Mouse (Mus musculus) kidney, postnatal 0 days (tissue): Measurements from ENCODE around the gene Kctd2. TPM values are rescaled to one million over a fixed set of nuclear protein-coding genes. Genes with fewer than 3 reads are reported as not detected.

Experiments used
- ATAC-seq: fragments of 200-750 bp; cut with Nextera tagmentation; replicated peaks from 2 replicates; pipeline ENCODE4 v1.8.0; 2017; ENCODE audit warnings: low read depth, moderate number of reproducible peaks, moderate TSS enrichment, moderate library complexity; ENCODE audit not compliant: low FRiP score
- DNase-seq: peaks from one replicate; pipeline ENCODE4 v3.0.0-alpha.2; 2016; ENCODE audit warnings: low spot score
- H3K27ac ChIP-seq: fragments of 300-500 bp; sonication (generic); 2 replicates; pipeline ENCODE4 v1.5.1; 2014; ENCODE audit warnings: mild to moderate bottlenecking
- H3K27me3 ChIP-seq: fragments of 300-500 bp; sonication (generic); 2 replicates; pipeline ENCODE4 v1.6.1; 2014; ENCODE audit warnings: low read length, mixed read lengths; ENCODE audit not compliant: insufficient read depth
- H3K36me3 ChIP-seq: fragments of 300-500 bp; sonication (generic); 2 replicates; pipeline ENCODE4 v1.6.1; 2014; ENCODE audit warnings: low read length, mixed read lengths; ENCODE audit not compliant: insufficient read depth
- H3K4me1 ChIP-seq: fragments of 300-500 bp; sonication (generic); replicated peaks from 2 replicates; pipeline ENCODE4 v1.6.1; 2014; ENCODE audit warnings: antibody characterized with exemption, low read length, mixed read lengths; ENCODE audit not compliant: insufficient read depth
- H3K4me2 ChIP-seq: fragments of 300-500 bp; sonication (generic); 2 replicates; pipeline ENCODE4 v1.6.1; 2014; ENCODE audit warnings: mild to moderate bottlenecking, low read length, moderate library complexity, mixed read lengths
- H3K4me3 ChIP-seq: fragments of 300-500 bp; sonication (generic); replicated peaks from 2 replicates; pipeline ENCODE4 v1.5.1; 2014; ENCODE audit warnings: low read depth, low read length
- H3K9ac ChIP-seq: fragments of 300-500 bp; sonication (generic); 2 replicates; pipeline ENCODE4 v1.6.1; 2014; ENCODE audit warnings: low read depth, low read length
- H3K9me3 ChIP-seq: fragments of 300-500 bp; sonication (generic); replicated peaks from 2 replicates; pipeline ENCODE4 v1.6.1; 2016; ENCODE audit warnings: low read length, inconsistent platforms, mixed read lengths
- CTCF ChIP-seq: IDR thresholded peaks from 2 replicates; pipeline ENCODE4 v1.5.1; 2016; ENCODE audit warnings: antibody characterized with exemption, low read depth, mild to moderate bottlenecking, moderate library complexity
- WGBS: fragments of 180-500 bp; shearing (Covaris S2); extraction: QIAGEN DNeasy Blood & Tissue Kit; methylation state at CpG from one replicate; pipeline ENCODE4 v1.1.7; 2014; 5-methylcytosine and 5-hydroxymethylcytosine counted together
- polyA plus RNA-seq: library from polyadenylated mRNA; unstranded; fragments of >200 nt; fragmentation: Nextera tagmentation; extraction: Ambion mirVana; gene quantifications from 2 replicates; pipeline ENCODE4 v1.2.1, GENCODE M21; 2015

Gene Kctd2
- polyA plus RNA-seq, 1 experiment from 2014 or later: 22.2 TPM

GRCm38 (mm10) chr11:115424666-115425065, 4.7 kb downstream of the Kctd2 start:
- ATAC-seq: no peak
- H3K4me3 ChIP-seq: no peak overlapping the region
- H3K9me3 ChIP-seq: no peaks in the 10 kb centered on the region
- H3K4me2 ChIP-seq: no peak overlapping the region
- H3K36me3 ChIP-seq: peaks cover 35% of the 10 kb centered on the region
- no peak overlapping the region for H3K27ac ChIP-seq
- 83% methylated on average over 7 of the region's 7 CpGs for WGBS
- H3K27me3 ChIP-seq: no peaks in the 10 kb centered on the region
- no peak for TF ChIP-seq CTCF
- DNase-seq: no peak
- H3K4me1 ChIP-seq: peaks cover 8% of the 10 kb centered on the region; the same call in 1 of the 2 replicates
- H3K9ac ChIP-seq: no peak overlapping the region

GRCm38 (mm10) chr11:115425671-115426070, 5.7 kb downstream of the Kctd2 start:
- Histone ChIP-seq H3K9me3 (no peaks in the 10 kb centered on the region), H3K4me1 (peaks cover 8% of the 10 kb centered on the region; the same call in 1 of the 2 replicates), H3K4me3 (no peak overlapping the region), H3K27ac (no peak overlapping the region), H3K4me2 (no peak overlapping the region), H3K27me3 (no peaks in the 10 kb centered on the region), H3K36me3 (peaks cover 45% of the 10 kb centered on the region), H3K9ac (no peak overlapping the region)
- DNase-seq: no peak
- TF ChIP-seq CTCF: no peak
- 81% methylated on average over 6 of the region's 6 CpGs for WGBS
- ATAC-seq: no peak

- peak; percentile 90 for TF ChIP-seq CTCF
- peak overlapping the region; percentile 54; the same call in 1 of the 2 replicates for H3K27ac ChIP-seq
- peaks cover 61% of the 10 kb centered on the region for H3K36me3 ChIP-seq
- DNase-seq: peak; percentile 91
- H3K4me2 ChIP-seq: no peak overlapping the region
- H3K9ac ChIP-seq: no peak overlapping the region
- ATAC-seq: peak; percentile 29; the same call in 1 of the 2 replicates
- 35% methylated on average over 20 of the region's 20 CpGs for WGBS
- no peaks in the 10 kb centered on the region for H3K4me1 ChIP-seq
- H3K27me3 ChIP-seq: no peaks in the 10 kb centered on the region
- H3K9me3 ChIP-seq: no peaks in the 10 kb centered on the region
- no peak overlapping the region for H3K4me3 ChIP-seq
Observed at GRCm38 (mm10) chr11:115427482-115428331, 7.8 kb downstream of the Kctd2 start.

DNA sequence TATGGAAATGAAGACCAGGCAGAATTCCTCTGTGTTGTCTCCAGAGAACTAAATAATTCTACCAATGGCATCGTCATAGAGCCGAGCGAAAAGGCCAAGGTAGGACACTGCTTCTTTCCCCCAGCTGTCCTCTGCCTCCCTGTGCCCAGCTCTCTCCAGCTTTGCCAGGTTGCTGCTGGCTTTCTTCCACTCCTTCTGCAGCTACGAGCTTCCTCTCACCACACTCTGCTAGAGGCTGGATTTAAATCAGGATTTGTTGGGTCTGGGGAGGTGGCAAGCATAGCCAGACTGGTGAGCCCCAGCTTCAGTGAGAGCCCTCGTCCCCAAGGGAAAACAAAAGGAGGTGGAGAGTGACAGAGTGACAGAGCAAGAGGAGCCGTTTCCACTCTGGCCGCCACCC, 9.4 kb downstream of the Kctd2 start:
- ATAC-seq: no peak
- H3K9ac ChIP-seq: no peak overlapping the region
- TF ChIP-seq CTCF: no peak
- no peak overlapping the region for H3K4me2 ChIP-seq
- H3K27me3 ChIP-seq: no peaks in the 10 kb centered on the region
- no peak for DNase-seq
- WGBS: 79% methylated on average over 7 of the region's 7 CpGs
- no peak overlapping the region for H3K4me3 ChIP-seq
- H3K9me3 ChIP-seq: no peaks in the 10 kb centered on the region
- no peaks in the 10 kb centered on the region for H3K4me1 ChIP-seq
- H3K36me3 ChIP-seq: peaks cover 58% of the 10 kb centered on the region
- H3K27ac ChIP-seq: no peak overlapping the region

DNA sequence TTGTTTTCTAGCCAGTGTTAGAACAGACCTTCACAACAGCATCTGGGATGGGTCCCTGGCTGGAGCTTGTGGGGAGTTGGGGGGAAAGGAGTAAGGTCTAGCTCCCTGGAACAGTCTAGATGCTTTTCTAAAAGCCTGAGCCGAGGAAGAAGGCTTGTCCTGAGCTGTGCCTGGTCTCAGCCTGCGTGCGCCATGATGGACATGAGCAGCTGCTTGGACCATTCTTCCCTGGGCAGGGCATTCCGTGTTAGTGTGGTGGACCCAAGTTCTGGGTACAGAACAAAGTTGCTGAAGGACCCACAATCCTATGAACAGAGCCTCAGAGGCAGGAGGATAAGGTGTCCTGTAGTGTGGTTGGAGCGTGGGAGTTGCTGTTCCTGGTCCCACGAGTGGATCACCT, 10.6 kb downstream of the Kctd2 start:
- WGBS: 91% methylated on average over 6 of the region's 6 CpGs
- Histone ChIP-seq H3K36me3 (peaks cover 46% of the 10 kb centered on the region), H3K9me3 (no peaks in the 10 kb centered on the region), H3K4me1 (no peaks in the 10 kb centered on the region; the same call in 1 of the 2 replicates), H3K27me3 (no peaks in the 10 kb centered on the region), H3K27ac (no peak overlapping the region), H3K9ac (no peak overlapping the region), H3K4me3 (no peak overlapping the region), H3K4me2 (no peak overlapping the region)
- DNase-seq (no peak), ATAC-seq (no peak)
- TF ChIP-seq CTCF: no peak

DNA sequence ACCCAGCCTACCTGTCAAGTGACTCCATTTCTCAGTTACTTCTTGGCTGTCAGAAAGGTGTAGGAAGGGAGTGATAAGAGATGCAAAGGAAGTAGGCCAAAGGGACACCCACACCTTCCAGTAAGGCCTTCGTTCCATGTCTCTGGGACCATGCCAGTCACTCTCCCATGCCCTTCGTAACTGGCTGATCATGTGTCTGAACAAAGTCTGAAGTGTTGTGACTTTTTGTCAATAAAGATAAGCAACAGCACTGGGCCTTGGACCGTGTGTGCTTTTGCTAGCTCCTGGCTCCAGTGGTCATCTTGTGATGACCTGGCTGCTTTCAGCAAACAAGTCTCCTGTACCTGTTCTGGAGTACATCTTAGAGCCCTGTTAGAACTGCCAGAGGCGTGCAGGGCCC, 12.9 kb downstream of the Kctd2 start:
- Histone ChIP-seq H3K4me2 (no peak overlapping the region), H3K4me1 (peaks cover 5% of the 10 kb centered on the region; the same call in 1 of the 2 replicates), H3K9me3 (no peaks in the 10 kb centered on the region), H3K27me3 (no peaks in the 10 kb centered on the region), H3K9ac (no peak overlapping the region), H3K36me3 (peaks cover 38% of the 10 kb centered on the region), H3K4me3 (no peak overlapping the region), H3K27ac (0 out of 2 replicates have a peak overlapping the region, but pooled peaks have one; percentile 47)
- 69% methylated on average over 4 of the region's 4 CpGs for whole genome bisulfite sequencing
- ATAC-seq: no peak
- TF ChIP-seq CTCF: no peak
- DNase-seq: no peak
